Mouse (Mus musculus): ENCODE results near the gene Lypd6b. TPM values are rescaled to one million over a fixed set of nuclear protein-coding genes. Genes with fewer than 3 reads are reported as not detected.

Lypd6b gene
- total RNA-seq, 2 experiments from 2014 or later: not detected

DNA sequence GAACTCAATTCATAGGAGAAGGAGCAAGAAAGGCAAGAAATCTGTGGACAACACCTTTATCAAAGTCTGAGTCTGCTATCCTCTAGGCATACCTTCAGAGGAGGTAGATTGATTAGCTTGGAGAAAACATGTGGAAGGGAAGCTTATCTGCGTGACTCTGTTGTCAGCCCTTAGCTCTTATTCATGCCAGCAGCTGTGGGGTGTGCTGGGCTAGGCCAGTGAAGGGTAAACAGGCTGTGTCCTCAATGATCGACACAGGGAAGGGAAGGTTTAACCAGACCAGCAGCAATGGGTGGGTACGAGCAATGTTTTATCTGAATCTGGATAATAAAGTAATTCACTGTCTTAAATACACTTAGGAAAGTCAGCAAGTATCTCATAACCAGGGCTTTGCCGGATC is 208.4 kb downstream of the Lypd6b start:
- ATAC-seq (replicated peaks; ENCODE audit: low FRiP score, low TSS enrichment, poor library complexity, severe bottlenecking): no peak

DNA sequence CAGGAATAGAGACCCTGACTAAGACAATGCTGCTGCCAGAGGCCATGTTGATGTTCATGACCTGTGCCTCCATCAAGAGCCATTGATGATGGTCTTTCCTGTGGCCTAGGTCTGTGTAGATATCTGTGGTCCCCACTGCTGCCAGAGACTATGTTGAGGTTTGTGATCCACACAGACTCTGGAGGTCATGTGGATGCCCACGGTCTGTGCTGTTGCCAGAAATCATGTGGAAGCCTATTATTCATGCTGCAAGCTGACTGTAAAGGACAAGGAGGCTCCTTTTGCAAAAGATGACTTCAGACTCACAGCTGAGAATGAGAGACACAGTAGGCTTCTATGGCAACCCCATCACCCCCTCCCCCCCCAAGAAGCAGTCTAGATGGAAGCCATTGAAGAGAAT is 209.7 kb downstream of the Lypd6b start:
- ATAC-seq (replicated peaks; ENCODE audit: low FRiP score, low TSS enrichment, poor library complexity, severe bottlenecking): no peak

Other genes with a start within 250 kb of the Lypd6b start
- 0.09 and 0.74 TPM in 2 replicates for gene Kif5c, start 168.4 kb upstream of the Lypd6b start, total RNA-seq (2014; fragmentation: Nextera tagmentation)
- gene Kif5c, start 168.4 kb upstream of the Lypd6b start, total RNA-seq (2017): 2.0 TPM in 1 of 2 replicates, not detected in the other

Data from megakaryocyte-erythroid progenitor cell, adult 5-6 weeks (primary cell).